In genomic region chr3:88771189-88771940, GRCm38 (mm10) we compare ENCODE assay signal across 8 mouse cellular contexts. TPM values are rescaled to one million over a fixed set of nuclear protein-coding genes. Genes with fewer than 3 reads are reported as not detected.
DNase-seq lines count a peak whose midpoint lies in the region; ATAC-seq and TF ChIP-seq lines count a peak whose summit lies in the region.
"Not testable (repeated sequence)": the region's sequence is repeated elsewhere in the genome, so short reads cannot be mapped to it uniquely, and the experiment has no call there.

No protein-coding gene starts in this region.

- under 1% methylated on average over 21 of the region's 28 CpGs for WGBS in forebrain, embryonic 14.5 days
- 7% methylated on average over 22 of the region's 28 CpGs for WGBS in liver, adult 2 months
- under 1% methylated on average over 22 of the region's 28 CpGs for WGBS in midbrain, embryonic 14.5 days
- 5% methylated on average over 23 of the region's 28 CpGs for WGBS in spleen, adult 2 months

- not testable (repeated sequence) for H3K79me2 ChIP-seq in liver, adult 2 months (ENCODE audit: control insufficient read depth, insufficient read depth, low read length)

- peak overlapping the region; percentile 68 for H3K9ac ChIP-seq in forebrain, embryonic 14.5 days (ENCODE audit: low read length)
- not testable (repeated sequence) for H3K9ac ChIP-seq in liver, adult 2 months (ENCODE audit: low read depth, low read length)
- H3K9ac ChIP-seq in midbrain, embryonic 14.5 days (replicated peaks; ENCODE audit: low read length) = peak overlapping the region; percentile 62

- not testable (repeated sequence) for TF ChIP-seq POLR2A in liver, adult 2 months (IDR thresholded peaks at IDR 0.05; ENCODE audit: extremely low read depth, insufficient read depth, low read length); spleen, adult 2 months (IDR thresholded peaks at IDR 0.05; ENCODE audit: low read depth, low read length)

- not testable (repeated sequence) for H3K4me1 ChIP-seq in E14TG2a.4 (replicated peaks; ENCODE audit: low read depth, low read length); forebrain, embryonic 14.5 days (ENCODE audit: control insufficient read depth, insufficient read depth, low read length); liver, adult 2 months (ENCODE audit: control insufficient read depth, insufficient read depth, low read length); midbrain, embryonic 14.5 days (ENCODE audit: control insufficient read depth, insufficient read depth, low read length); spleen, adult 2 months (ENCODE audit: control insufficient read depth, insufficient read depth, insufficient read length)

- TF ChIP-seq CTCF in E14TG2a.4 (conservative IDR thresholded peaks at IDR 0.05; ENCODE audit: low read length); liver, adult 2 months (IDR thresholded peaks at IDR 0.05; ENCODE audit: low read depth, low read length); spleen, adult 2 months (IDR thresholded peaks at IDR 0.05; ENCODE audit: extremely low read depth, insufficient read depth, insufficient read length, insufficient replicate concordance): not testable (repeated sequence)

- not testable (repeated sequence) for H3K9me3 ChIP-seq in E14TG2a.4 (ENCODE audit: low read length); forebrain, embryonic 14.5 days (replicated peaks; ENCODE audit: control insufficient read depth, low read length); midbrain, embryonic 14.5 days (ENCODE audit: control insufficient read depth, low read length)

- intact Hi-C loops in heart, postnatal 10 days (cut with DNase I) = not testable (repeated sequence)

- peak overlapping the region; percentile 65 for H3K4me3 ChIP-seq in E14TG2a.4 (replicated peaks; ENCODE audit: low read length)
- H3K4me3 ChIP-seq in forebrain, embryonic 14.5 days (ENCODE audit: low read depth, low read length) = peak overlapping the region; percentile 40
- H3K4me3 ChIP-seq in liver, adult 2 months (ENCODE audit: insufficient read depth, low read depth, low read length) = peak overlapping the region; percentile 46; the same call in 1 of the 2 replicates
- peak overlapping the region; percentile 49 for H3K4me3 ChIP-seq in midbrain, embryonic 14.5 days (replicated peaks; ENCODE audit: low read depth, low read length)
- H3K4me3 ChIP-seq in spleen, adult 2 months (ENCODE audit: extremely low read depth, insufficient read depth, insufficient read length) = peak overlapping the region; percentile 43; the same call in 1 of the 2 replicates

- peak overlapping the region; percentile 91 for H3K27ac ChIP-seq in forebrain, embryonic 14.5 days (ENCODE audit: low read depth, low read length)
- not testable (repeated sequence) for H3K27ac ChIP-seq in liver, adult 2 months (replicated peaks; ENCODE audit: insufficient read depth, low read depth, low read length)
- peak overlapping the region; percentile 89 for H3K27ac ChIP-seq in midbrain, embryonic 14.5 days (replicated peaks; ENCODE audit: low read depth, low read length)
- H3K27ac ChIP-seq in spleen, adult 2 months (ENCODE audit: insufficient read depth, low read length) = peak overlapping the region; percentile 29

- peak; percentile 76 for DNase-seq in cerebellum, adult 11 months
- peak; percentile 89 for DNase-seq in forebrain, embryonic 14.5 days (ENCODE audit: low spot score)
- DNase-seq in heart, postnatal 10 days = peak; percentile 63 to 65
- peak; percentile 43 for DNase-seq in kidney, postnatal 10 days
- DNase-seq in liver, adult 2 months (ENCODE audit: extremely low read depth, low read depth, low spot score) = not testable (repeated sequence)
- DNase-seq in midbrain, embryonic 14.5 days = peak; percentile 80
- DNase-seq in spleen, adult 2 months (ENCODE audit: low read depth in 1 of 2, low spot score in 2 of 2) = peak; percentile 7 to 28

- H3K27me3 ChIP-seq in E14TG2a.4 (ENCODE audit: insufficient read depth, low read length); forebrain, embryonic 14.5 days (replicated peaks; ENCODE audit: control insufficient read depth, insufficient read depth, low read length); liver, adult 2 months (ENCODE audit: control insufficient read depth, insufficient read depth, low read length); midbrain, embryonic 14.5 days (ENCODE audit: control insufficient read depth, insufficient read depth, low read length); spleen, adult 2 months (ENCODE audit: control insufficient read depth, insufficient read depth, low read length): not testable (repeated sequence)

- peak overlapping the region; percentile 47 for H3K4me2 ChIP-seq in forebrain, embryonic 14.5 days (ENCODE audit: low read length)
- peak overlapping the region; percentile 49 for H3K4me2 ChIP-seq in midbrain, embryonic 14.5 days (ENCODE audit: low read length)

- not testable (repeated sequence) for H3K36me3 ChIP-seq in E14TG2a.4 (ENCODE audit: insufficient read depth, low read length); forebrain, embryonic 14.5 days (ENCODE audit: control insufficient read depth, insufficient read depth, low read length); liver, adult 2 months (ENCODE audit: control insufficient read depth, insufficient read depth, low read length); midbrain, embryonic 14.5 days (ENCODE audit: control insufficient read depth, insufficient read depth, low read length); spleen, adult 2 months (ENCODE audit: control insufficient read depth, insufficient read depth, low read length)

- peak; percentile 85 for ATAC-seq in forebrain, embryonic 14.5 days
- ATAC-seq in midbrain, embryonic 14.5 days (ENCODE audit: low FRiP score, low TSS enrichment) = peak; percentile 83

RNA-seq across cellular contexts. Expression of gene Syt11, which starts 3.6 kb away (rescaled TPM):
- polyA plus RNA-seq in forebrain, embryonic 14.5 days (2014; fragmentation: Nextera tagmentation; extraction: Ambion mirVana) = 188 and 214 TPM in 2 replicates
- 1 to 10 TPM; 5.7 to 6.7 TPM for total RNA-seq in heart, postnatal 10 days (2021)
- total RNA-seq in liver, adult 2 months (2014; rRNA removed) = 1.6 and 1.9 TPM in 2 replicates
- 0.92 and 2.4 TPM in 2 replicates for polyA plus RNA-seq in liver, adult 2 months (2012; rRNA removed)
- polyA plus RNA-seq in midbrain, embryonic 14.5 days (2014; fragmentation: Nextera tagmentation; extraction: Ambion mirVana) = 169 and 199 TPM in 2 replicates
- 3.6 and 5.0 TPM in 2 replicates for polyA plus RNA-seq in spleen, adult 2 months (2012; rRNA removed)

RNA-seq across cellular contexts. Expression of gene Rit1, which starts 54.7 kb away (rescaled TPM):
- 57.8 and 59.0 TPM in 2 replicates for polyA plus RNA-seq in forebrain, embryonic 14.5 days (2014; fragmentation: Nextera tagmentation; extraction: Ambion mirVana)
- 10 to 100 TPM; 59.4 to 70.2 TPM for total RNA-seq in heart, postnatal 10 days (2021)
- total RNA-seq in liver, adult 2 months (2014; rRNA removed) = 18.0 and 19.9 TPM in 2 replicates
- polyA plus RNA-seq in liver, adult 2 months (2012; rRNA removed) = 14.4 and 14.8 TPM in 2 replicates
- 56.5 and 57.4 TPM in 2 replicates for polyA plus RNA-seq in midbrain, embryonic 14.5 days (2014; fragmentation: Nextera tagmentation; extraction: Ambion mirVana)
- 28.3 and 32.9 TPM in 2 replicates for polyA plus RNA-seq in spleen, adult 2 months (2012; rRNA removed)

Comparison
In these comparisons a context has a peak if more than half of its experiments do, and no peak if none do; other contexts are left out.
1. RNA of gene Syt11, which starts 3.6 kb away (polyA plus RNA-seq): 169 to 199 TPM in midbrain, embryonic 14.5 days and 188 to 214 TPM in forebrain, embryonic 14.5 days; 3.6 to 5.0 TPM in spleen, adult 2 months and 0.92 to 2.4 TPM in liver, adult 2 months; every median in the first group is over 10 times any median in the second.
2. Peak in every context shown above with its lines, with median percentiles within 50 percentile points of each other: H3K4me3 ChIP-seq.